Mouse (Mus musculus): Measurements from ENCODE around the gene Sec31b.

The Sec31b gene

GRCm38 (mm10) chr19:44545321-44546041 is at the start of gene Sec31b:
Gene Sec31b (minus strand): TSS chr19:44545864.
- DNase-seq, result peak; percentile 77

- no peak for DNase-seq
Observed at GRCm38 (mm10) chr19:44594180-44594579, 48.5 kb upstream of the Sec31b start.

GRCm38 (mm10) chr19:44591638-44592037 is 46.0 kb upstream of the Sec31b start:
- DNase-seq, result no peak

GRCm38 (mm10) chr19:44590992-44591391 is 45.3 kb upstream of the Sec31b start:
- DNase-seq, result no peak

GRCm38 (mm10) chr19:44589591-44590223 is 44.0 kb upstream of the Sec31b start:
- DNase-seq, result no peak

GRCm38 (mm10) chr19:44588036-44588435 is 42.4 kb upstream of the Sec31b start:
- no peak for DNase-seq

GRCm38 (mm10) chr19:44582638-44583309 is 37.1 kb upstream of the Sec31b start:
- DNase-seq, result peak; percentile 94

GRCm38 (mm10) chr19:44582103-44582502 is 36.4 kb upstream of the Sec31b start:
- no peak for DNase-seq

GRCm38 (mm10) chr19:44578038-44578437 is 32.4 kb upstream of the Sec31b start:
- DNase-seq, result no peak

GRCm38 (mm10) chr19:44576275-44576674 is 30.6 kb upstream of the Sec31b start:
- no peak for DNase-seq

GRCm38 (mm10) chr19:44567763-44568162 is 22.1 kb upstream of the Sec31b start:
- DNase-seq, result no peak

GRCm38 (mm10) chr19:44564006-44564405 is 18.3 kb upstream of the Sec31b start:
- no peak for DNase-seq

GRCm38 (mm10) chr19:44562652-44563206 is 17.1 kb upstream of the Sec31b start, which contains the start of gene Hif1an:
Gene Hif1an (plus strand): TSS chr19:44562850.
- DNase-seq, result peak; percentile 96

GRCm38 (mm10) chr19:44554861-44555590 is 9.4 kb upstream of the Sec31b start, which contains the start of gene Ndufb8:
Gene Ndufb8 (minus strand): TSS chr19:44555440.
- DNase-seq, result peak; percentile 95

GRCm38 (mm10) chr19:44554490-44554860 is 8.8 kb upstream of the Sec31b start:
- DNase-seq, result no peak

GRCm38 (mm10) chr19:44553286-44553685 is 7.6 kb upstream of the Sec31b start:
- DNase-seq, result peak; percentile 42

GRCm38 (mm10) chr19:44552731-44553130 is 7.1 kb upstream of the Sec31b start, which contains the start of gene Gm20538:
Gene Gm20538 (minus strand): TSS chr19:44552831.
- DNase-seq, result no peak

- peak; percentile 79 for DNase-seq
Observed at GRCm38 (mm10) chr19:44544775-44545174, 889 bp downstream of the Sec31b start.

- DNase-seq, result no peak
Observed at GRCm38 (mm10) chr19:44544372-44544771, 1.3 kb downstream of the Sec31b start.

GRCm38 (mm10) chr19:44542694-44543178 is 2.9 kb downstream of the Sec31b start:
- no peak for DNase-seq

- no peak for DNase-seq
Observed at GRCm38 (mm10) chr19:44537416-44537815, 8.2 kb downstream of the Sec31b start.

- DNase-seq, result no peak
Observed at GRCm38 (mm10) chr19:44535376-44535775, 10.3 kb downstream of the Sec31b start.
